In genomic region chr14:54913343-54913742, GRCm38 (mm10) we compare ENCODE assay signal across 9 mouse cellular contexts. TPM values are rescaled to one million over a fixed set of nuclear protein-coding genes. Genes with fewer than 3 reads are reported as not detected.
DNase-seq lines count a peak whose midpoint lies in the region; ATAC-seq and TF ChIP-seq lines count a peak whose summit lies in the region.
"Had no signal": no experiment of that assay in that cellular context is flagged by ENCODE, and none has a peak within 500 bp of the region (broad histone marks: within the 10 kb centered on the region; RNA-seq: fewer than 3 reads in every experiment).

No protein-coding gene starts in this region.

- WGBS in spleen, adult 2 months = 26% methylated on average over 10 of the region's 10 CpGs
- 19% methylated on average over 10 of the region's 10 CpGs for WGBS in limb, embryonic 14.5 days
- WGBS in stomach, embryonic 16.5 days = 16% methylated on average over 10 of the region's 10 CpGs

- H3K27ac ChIP-seq in spleen, adult 2 months (ENCODE audit: insufficient read depth, low read length) = no peak overlapping the region
- H3K27ac ChIP-seq in limb, embryonic 14.5 days (replicated peaks; ENCODE audit: low read depth, low read length) = peak overlapping the region; percentile 71
- peak overlapping the region; percentile 74 for H3K27ac ChIP-seq in stomach, embryonic 16.5 days (ENCODE audit: low read length)

- H3K4me1 ChIP-seq in spleen, adult 2 months (ENCODE audit: control insufficient read depth, insufficient read depth, insufficient read length) = peaks cover 5% of the 10 kb centered on the region
- peaks cover 15% of the 10 kb centered on the region for H3K4me1 ChIP-seq in limb, embryonic 14.5 days (ENCODE audit: control insufficient read depth, insufficient read depth, low read length)
- H3K4me1 ChIP-seq in stomach, embryonic 16.5 days (ENCODE audit: control insufficient read depth, insufficient read depth, low read length) = peaks cover 7% of the 10 kb centered on the region

- no peaks in the 10 kb centered on the region for H3K9me3 ChIP-seq in limb, embryonic 14.5 days (ENCODE audit: control insufficient read depth, low read length)
- H3K9me3 ChIP-seq in stomach, embryonic 16.5 days (replicated peaks; ENCODE audit: control insufficient read depth, low read length) = no peaks in the 10 kb centered on the region

- H3K4me3 ChIP-seq in spleen, adult 2 months (ENCODE audit: extremely low read depth, insufficient read depth, insufficient read length) = peak overlapping the region; percentile 68
- peak overlapping the region; percentile 93 for H3K4me3 ChIP-seq in limb, embryonic 14.5 days (replicated peaks; ENCODE audit: low read length)
- H3K4me3 ChIP-seq in stomach, embryonic 16.5 days (replicated peaks; ENCODE audit: low read length) = peak overlapping the region; percentile 84

- peak; percentile 12 for ATAC-seq in limb, embryonic 14.5 days (ENCODE audit: low FRiP score, low read depth)
- no peak for ATAC-seq in stomach, embryonic 16.5 days (ENCODE audit: insufficient read depth, low FRiP score)

- no peaks in the 10 kb centered on the region for H3K36me3 ChIP-seq in spleen, adult 2 months (ENCODE audit: control insufficient read depth, insufficient read depth, low read length)
- H3K36me3 ChIP-seq in limb, embryonic 14.5 days (ENCODE audit: control insufficient read depth, insufficient read depth, low read length) = peaks cover 61% of the 10 kb centered on the region
- H3K36me3 ChIP-seq in stomach, embryonic 16.5 days (ENCODE audit: control insufficient read depth, insufficient read depth, low read length) = no peaks in the 10 kb centered on the region; the same call in 1 of the 2 replicates

- TF ChIP-seq POLR2A in spleen, adult 2 months (IDR thresholded peaks at IDR 0.05; ENCODE audit: low read depth, low read length) = no peak
- TF ChIP-seq POLR2A in limb, embryonic 14.5 days (IDR thresholded peaks at IDR 0.05; ENCODE audit: borderline replicate concordance, extremely low read depth, insufficient read depth, insufficient read length) = no peak

- H3K4me2 ChIP-seq in limb, embryonic 14.5 days (replicated peaks; ENCODE audit: low read depth, low read length, severe bottlenecking) = peak overlapping the region; percentile 83
- H3K4me2 ChIP-seq in stomach, embryonic 16.5 days (ENCODE audit: low read depth, low read length) = peak overlapping the region; percentile 90

- no peak for TF ChIP-seq CTCF in spleen, adult 2 months (IDR thresholded peaks at IDR 0.05; ENCODE audit: extremely low read depth, insufficient read depth, insufficient read length, insufficient replicate concordance)

- peaks cover 11% of the 10 kb centered on the region for H3K27me3 ChIP-seq in spleen, adult 2 months (ENCODE audit: control insufficient read depth, insufficient read depth, low read length)
- H3K27me3 ChIP-seq in limb, embryonic 14.5 days (ENCODE audit: control insufficient read depth, insufficient read depth, low read length) = no peaks in the 10 kb centered on the region
- no peaks in the 10 kb centered on the region for H3K27me3 ChIP-seq in stomach, embryonic 16.5 days (ENCODE audit: control insufficient read depth, insufficient read depth, low read length)

- DNase-seq in embryo, embryonic 10 days (ENCODE audit: low spot score) = peak; percentile 20
- DNase-seq in embryo, embryonic 10.5 days (ENCODE audit: low spot score) = no peak
- no peak for DNase-seq in spleen, adult 2 months (ENCODE audit: low read depth in 1 of 2, low spot score in 2 of 2)
- DNase-seq in spleen, postnatal 36 days (ENCODE audit: low spot score in 2 of 2) = no peak
- DNase-seq in limb, embryonic 14.5 days (ENCODE audit: low spot score) = no peak
- no peak for DNase-seq in spleen, postnatal 10 days (ENCODE audit: low spot score in 2 of 2)
- DNase-seq in gastrocnemius, postnatal 4 days (ENCODE audit: low spot score in 2 of 2) = no peak

- H3K9ac ChIP-seq in limb, embryonic 14.5 days (ENCODE audit: low read depth, low read length, severe bottlenecking) = peak overlapping the region; percentile 95
- H3K9ac ChIP-seq in stomach, embryonic 16.5 days (ENCODE audit: low read length) = peak overlapping the region; percentile 90

RNA-seq across cellular contexts. Expression of gene Slc22a17, which starts 0.4 kb away (rescaled TPM):
- 18.5 and 18.9 TPM in 2 replicates for polyA plus RNA-seq in spleen, adult 2 months (2012; rRNA removed)
- 403 and 594 TPM in 2 replicates for polyA plus RNA-seq in limb, embryonic 14.5 days (2012; rRNA removed)
- 57.9 and 64.3 TPM in 2 replicates for polyA plus RNA-seq in limb, embryonic 14.5 days (2014; fragmentation: Nextera tagmentation; extraction: Ambion mirVana)
- polyA plus RNA-seq in stomach, embryonic 16.5 days (2015; fragmentation: Nextera tagmentation; extraction: Ambion mirVana) = 29.2 and 32.2 TPM in 2 replicates
- total RNA-seq in gastrocnemius, postnatal 4 days (2021) = 10 to 100 TPM; 22.5 to 27.5 TPM

RNA-seq across cellular contexts. Expression of gene Efs, which starts 12.6 kb away (rescaled TPM):
- polyA plus RNA-seq in spleen, adult 2 months (2012; rRNA removed) = 2.4 and 3.7 TPM in 2 replicates
- polyA plus RNA-seq in limb, embryonic 14.5 days (2012; rRNA removed) = 117 and 171 TPM in 2 replicates
- 58.9 and 66.9 TPM in 2 replicates for polyA plus RNA-seq in limb, embryonic 14.5 days (2014; fragmentation: Nextera tagmentation; extraction: Ambion mirVana)
- 26.8 and 30.3 TPM in 2 replicates for polyA plus RNA-seq in stomach, embryonic 16.5 days (2015; fragmentation: Nextera tagmentation; extraction: Ambion mirVana)
- total RNA-seq in gastrocnemius, postnatal 4 days (2021) = 10 to 100 TPM; 31.1 to 32.4 TPM

RNA-seq across cellular contexts. Expression of gene Il25, which starts 19.2 kb away (rescaled TPM):
- polyA plus RNA-seq in spleen, adult 2 months (2012; rRNA removed) = not detected in 2 replicates
- polyA plus RNA-seq in limb, embryonic 14.5 days (2012; rRNA removed) = 0.31 and 0.77 TPM in 2 replicates
- 0.19 TPM in 1 of 2 replicates, not detected in the other for polyA plus RNA-seq in limb, embryonic 14.5 days (2014; fragmentation: Nextera tagmentation; extraction: Ambion mirVana)
- polyA plus RNA-seq in stomach, embryonic 16.5 days (2015; fragmentation: Nextera tagmentation; extraction: Ambion mirVana) = not detected in 2 replicates
- not detected for total RNA-seq in gastrocnemius, postnatal 4 days (2021)
- polyA plus RNA-seq: C2C12 had no signal

RNA-seq across cellular contexts. Expression of gene Pabpn1, which starts 21.0 kb away (rescaled TPM):
- 73.3 and 76.7 TPM in 2 replicates for polyA plus RNA-seq in spleen, adult 2 months (2012; rRNA removed)
- polyA plus RNA-seq in limb, embryonic 14.5 days (2012; rRNA removed) = 476 and 495 TPM in 2 replicates
- polyA plus RNA-seq in limb, embryonic 14.5 days (2014; fragmentation: Nextera tagmentation; extraction: Ambion mirVana) = 137 and 147 TPM in 2 replicates
- polyA plus RNA-seq in stomach, embryonic 16.5 days (2015; fragmentation: Nextera tagmentation; extraction: Ambion mirVana) = 67.8 and 78.6 TPM in 2 replicates
- total RNA-seq in gastrocnemius, postnatal 4 days (2021) = 100 to 1,000 TPM; 120 to 149 TPM

RNA-seq across cellular contexts. Expression of gene Cmtm5, which starts 22.7 kb away (rescaled TPM):
- polyA plus RNA-seq in spleen, adult 2 months (2012; rRNA removed) = 0.14 TPM in 1 of 2 replicates, not detected in the other
- polyA plus RNA-seq in limb, embryonic 14.5 days (2012; rRNA removed) = 22.7 and 35.5 TPM in 2 replicates
- polyA plus RNA-seq in limb, embryonic 14.5 days (2014; fragmentation: Nextera tagmentation; extraction: Ambion mirVana) = 18.6 and 20.1 TPM in 2 replicates
- 3.4 and 4.9 TPM in 2 replicates for polyA plus RNA-seq in stomach, embryonic 16.5 days (2015; fragmentation: Nextera tagmentation; extraction: Ambion mirVana)
- 1 to 10 TPM; 3.8 to 4.1 TPM for total RNA-seq in gastrocnemius, postnatal 4 days (2021)
- polyA plus RNA-seq: C2C12 had no signal
